Mouse (Mus musculus): ENCODE data around the gene Elavl2.

DNA sequence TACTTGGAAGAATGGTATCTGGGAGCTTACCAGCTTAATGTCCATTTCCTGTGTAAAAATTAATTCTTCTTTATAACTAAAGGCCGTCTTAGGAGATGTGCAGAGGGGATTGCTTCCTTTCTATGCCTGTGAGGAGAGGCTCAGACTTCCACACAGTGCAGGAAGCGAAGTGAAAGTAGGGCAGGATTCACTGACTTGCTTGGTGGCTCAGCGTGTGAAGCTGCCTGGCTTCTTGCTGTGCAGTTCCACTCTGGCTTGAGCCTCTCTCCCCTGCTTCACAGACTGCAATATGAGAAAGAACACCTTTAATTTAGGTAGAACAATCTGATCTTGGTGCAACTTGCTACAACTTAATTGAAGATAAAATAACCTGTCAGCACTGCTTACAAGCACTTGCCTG, 172.2 kb downstream of the Elavl2 start:
- TF ChIP-seq CTCF (IDR thresholded peaks at IDR 0.05; ENCODE audit: low read depth, low read length) (no peak), POLR2A (IDR thresholded peaks at IDR 0.05; ENCODE audit: extremely low read depth, insufficient read depth, low read length) (no peak)

Measured in liver, adult 2 months (tissue).